Mouse (Mus musculus) adrenal gland, postnatal 4 days (tissue): ENCODE results near the gene Mag. TPM values are rescaled to one million over a fixed set of nuclear protein-coding genes. Genes with fewer than 3 reads are reported as not detected.
"Not testable (repeated sequence)": the region's sequence is repeated elsewhere in the genome, so short reads cannot be mapped to it uniquely, and the experiment has no call there.

Experiments used
- DNase-seq, 2 experiments: peaks; one replicate each; pipeline ENCODE4 v3.0.0; 2021 to 2022; ENCODE audit warnings: low spot score in 2 of 2, mixed read lengths in 2 of 2
- total RNA-seq, 2 experiments: library from RNA; stranded (reverse); gene quantifications; 2 replicates each; pipeline ENCODE4 v1.2.3; 2021

Gene Mag
- total RNA-seq, 2 experiments from 2014 or later: 0.45 to 1.4 TPM

- DNase-seq: not testable (repeated sequence)
Measured at GRCm38 (mm10) chr7:30942365-30942764, 27.7 kb upstream of the Mag start.

- not testable (repeated sequence) for DNase-seq
Measured at GRCm38 (mm10) chr7:30940070-30940469, 25.4 kb upstream of the Mag start.

GRCm38 (mm10) chr7:30935422-30936099 lies 20.9 kb upstream of the Mag start:
- not testable (repeated sequence) for DNase-seq

GRCm38 (mm10) chr7:30924581-30924980 lies 9.9 kb upstream of the Mag start, which contains the start of gene Hamp2:
Gene Hamp2, minus strand, starts transcription at chr7:30924681.
- DNase-seq: not testable (repeated sequence)

GRCm38 (mm10) chr7:30924071-30924470 lies 9.4 kb upstream of the Mag start:
- DNase-seq: no peak

- not testable (repeated sequence) for DNase-seq
Measured at GRCm38 (mm10) chr7:30922490-30922889, 7.8 kb upstream of the Mag start.

- no peak for DNase-seq
Measured at GRCm38 (mm10) chr7:30920217-30920616, 5.5 kb upstream of the Mag start.

GRCm38 (mm10) chr7:30917219-30917618 lies 2.5 kb upstream of the Mag start:
- DNase-seq: no peak

GRCm38 (mm10) chr7:30916713-30917112 lies 2.0 kb upstream of the Mag start:
- DNase-seq: no peak

GRCm38 (mm10) chr7:30909773-30910172 lies 4.9 kb downstream of the Mag start:
- no peak for DNase-seq

GRCm38 (mm10) chr7:30908992-30909431 lies 5.7 kb downstream of the Mag start:
- DNase-seq: no peak

- DNase-seq: no peak
Measured at GRCm38 (mm10) chr7:30908277-30908991, 6.2 kb downstream of the Mag start.

GRCm38 (mm10) chr7:30904042-30904441 lies 10.6 kb downstream of the Mag start:
- no peak for DNase-seq

- DNase-seq: no peak
Measured at GRCm38 (mm10) chr7:30895217-30895616, 19.5 kb downstream of the Mag start.

- no peak for DNase-seq
Measured at GRCm38 (mm10) chr7:30892515-30892914, 22.2 kb downstream of the Mag start.

GRCm38 (mm10) chr7:30891746-30892145 lies 22.9 kb downstream of the Mag start:
- no peak for DNase-seq

GRCm38 (mm10) chr7:30890681-30891080 lies 24.0 kb downstream of the Mag start:
- DNase-seq: no peak

- no peak for DNase-seq
Measured at GRCm38 (mm10) chr7:30888786-30889185, 25.9 kb downstream of the Mag start.

- DNase-seq: no peak
Measured at GRCm38 (mm10) chr7:30887568-30888188, 27.0 kb downstream of the Mag start.

- no peak for DNase-seq
Measured at GRCm38 (mm10) chr7:30886852-30887251, 27.8 kb downstream of the Mag start.

- DNase-seq: no peak
Measured at GRCm38 (mm10) chr7:30884047-30884446, 30.6 kb downstream of the Mag start.

GRCm38 (mm10) chr7:30881367-30881766 lies 33.3 kb downstream of the Mag start:
- DNase-seq: no peak
